Mouse (Mus musculus) layer of hippocampus, postnatal 36 days (tissue): Measurements from ENCODE around the gene 9930104L06Rik. TPM values are rescaled to one million over a fixed set of nuclear protein-coding genes. Genes with fewer than 3 reads are reported as not detected.

Experiments used
- total RNA-seq, 2 experiments: library from RNA; stranded (reverse); gene quantifications; 2 replicates each; pipeline ENCODE4 v1.2.3; 2021

Gene 9930104L06Rik
- total RNA-seq, 2 experiments from 2014 or later, result 25.2 to 26.1 TPM

Other genes with a start within 250 kb of the 9930104L06Rik start
- gene Utp11, start 243.4 kb upstream of the 9930104L06Rik start, total RNA-seq, result 10 to 100 TPM; 15.9 to 16.9 TPM
- gene Fhl3, start 236.3 kb upstream of the 9930104L06Rik start, total RNA-seq, result 1 to 10 TPM; 1.7 to 2.4 TPM
- 10 to 100 TPM; 34.9 to 35.4 TPM for gene Sf3a3, start 222.3 kb upstream of the 9930104L06Rik start, total RNA-seq
- 10 to 100 TPM; 40.9 to 51.4 TPM for gene Inpp5b, start 195.2 kb upstream of the 9930104L06Rik start, total RNA-seq
- 10 to 100 TPM; 25.1 to 29.6 TPM for gene Mtf1, start 134.9 kb upstream of the 9930104L06Rik start, total RNA-seq
- gene Yrdc, start 86.4 kb upstream of the 9930104L06Rik start, total RNA-seq, result 10 to 100 TPM; 32.0 to 33.5 TPM
- gene 1110065P20Rik, start 85.9 kb upstream of the 9930104L06Rik start, total RNA-seq, result 10 to 100 TPM; 87.1 to 93.6 TPM
- gene Maneal, start 74.9 kb upstream of the 9930104L06Rik start, total RNA-seq, result 10 to 100 TPM; 50.6 to 52.1 TPM
- 10 to 100 TPM; 35.0 to 40.9 TPM for gene Epha10, start 56.1 kb upstream of the 9930104L06Rik start, total RNA-seq
- 1 to 10 TPM; 1.9 to 2.0 TPM for gene Cdca8, start 2.3 kb downstream of the 9930104L06Rik start, total RNA-seq
- gene Rspo1, start 49.4 kb downstream of the 9930104L06Rik start, total RNA-seq, result 1 to 10 TPM; 8.8 to 9.8 TPM
- 10 to 100 TPM; 59.3 to 62.4 TPM for gene Gnl2, start 79.5 kb downstream of the 9930104L06Rik start, total RNA-seq
- gene Dnali1, start 128.7 kb downstream of the 9930104L06Rik start, total RNA-seq, result under 1 TPM; 0.62 to 0.76 TPM
- gene Snip1, start 129.6 kb downstream of the 9930104L06Rik start, total RNA-seq, result 10 to 100 TPM; 16.2 to 16.5 TPM
- gene Meaf6, start 148.1 kb downstream of the 9930104L06Rik start, total RNA-seq, result 100 to 1,000 TPM; 112 to 118 TPM
- 1 to 10 TPM in 1 of 2 experiments, under 1 TPM in 1; 0.83 to 1.2 TPM for gene Zc3h12a, start 190.8 kb downstream of the 9930104L06Rik start, total RNA-seq